Mouse (Mus musculus) small intestine, adult 2 months (tissue): Measurements from ENCODE around the gene Sptb.

ENCODE experiments used
- CTCF ChIP-seq: fragments of 200-500 bp; IDR thresholded peaks from 2 replicates; pipeline ENCODE4 v1.5.1; 2012; ENCODE audit warnings: low read depth, mild to moderate bottlenecking, control low read depth, inconsistent platforms, low read length, moderate library complexity, mixed read lengths; ENCODE audit not compliant: insufficient replicate concordance, insufficient read length; ENCODE audit errors: extremely low read depth
- POLR2A ChIP-seq: fragments of 200-500 bp; IDR thresholded peaks from 2 replicates; pipeline ENCODE4 v1.6.1; 2012; ENCODE audit warnings: low read depth, mild to moderate bottlenecking, control low read depth, inconsistent platforms, low read length, moderate library complexity

GRCm38 (mm10) chr12:76556187-76556586 is 154.2 kb downstream of the Sptb start:
- TF ChIP-seq POLR2A: no peak
- no peak for TF ChIP-seq CTCF
